Mouse (Mus musculus) ES-E14 (cell line): Measurements from ENCODE around the gene Hdac11. TPM values are rescaled to one million over a fixed set of nuclear protein-coding genes. Genes with fewer than 3 reads are reported as not detected.

Experiments used
- DNase-seq: peaks from one replicate; pipeline ENCODE4 v3.0.0-alpha.2; 2013; ENCODE audit warnings: low read depth, low spot score
- H3K27ac ChIP-seq: 2 replicates; pipeline ENCODE4 v1.5.1; 2012; ENCODE audit warnings: low read depth, mild to moderate bottlenecking, low read length, moderate library complexity, mixed read lengths; ENCODE audit not compliant: poor library complexity, insufficient read depth, severe bottlenecking
- H3K36me3 ChIP-seq: 2 replicates; pipeline ENCODE4 v1.6.1; 2012; ENCODE audit warnings: mild to moderate bottlenecking, low read length, moderate library complexity, mixed read lengths; ENCODE audit not compliant: control insufficient read depth, poor library complexity, insufficient read depth, severe bottlenecking
- H3K4me1 ChIP-seq, 2 experiments: fragments of 150-350 bp in 1 of 2; sonication (generic) in 1 of 2; 2 replicates each; pipeline ENCODE4 v1.6.1; 2012; ENCODE audit warnings: low read length in 2 of 2, mild to moderate bottlenecking in 1 of 2, mixed read lengths in 1 of 2; ENCODE audit not compliant: control insufficient read depth in 2 of 2, insufficient read depth in 2 of 2, poor library complexity in 1 of 2
- H3K4me3 ChIP-seq, 2 experiments: fragments of 150-350 bp in 1 of 2; sonication (generic) in 1 of 2; 2 replicates each; pipeline ENCODE4 v1.5.1; 2012; ENCODE audit warnings: low read length in 2 of 2, low read depth in 1 of 2, mild to moderate bottlenecking in 1 of 2, mixed read lengths in 1 of 2; ENCODE audit not compliant: insufficient read depth in 1 of 2, poor library complexity in 1 of 2, severe bottlenecking in 1 of 2
- H3K9ac ChIP-seq: 2 replicates; pipeline ENCODE4 v1.6.1; 2012; ENCODE audit warnings: low read depth, mild to moderate bottlenecking, low read length, mixed read lengths; ENCODE audit not compliant: poor library complexity, insufficient read depth, severe bottlenecking
- H3K9me3 ChIP-seq: fragments of 150-350 bp; sonication (generic); 2 replicates; pipeline ENCODE4 v1.6.1; 2012; ENCODE audit warnings: low read depth, mild to moderate bottlenecking, low read length; ENCODE audit not compliant: control insufficient read depth, insufficient read depth
- CHD2 ChIP-seq: IDR thresholded peaks from 2 replicates; pipeline ENCODE4 v1.6.1; 2014; ENCODE audit warnings: mild to moderate bottlenecking, low read depth, low read length, inconsistent platforms
- HCFC1 ChIP-seq: IDR thresholded peaks from 2 replicates; pipeline ENCODE4 v1.6.1; 2012; ENCODE audit warnings: low read length, inconsistent platforms, borderline replicate concordance; ENCODE audit not compliant: insufficient read depth
- MAFK ChIP-seq: IDR thresholded peaks from 2 replicates; pipeline ENCODE4 v1.6.1; 2014; ENCODE audit warnings: mild to moderate bottlenecking, low read depth, low read length, inconsistent platforms; ENCODE audit not compliant: insufficient read depth
- ZC3H11A ChIP-seq: IDR thresholded peaks from 2 replicates; pipeline ENCODE4 v1.6.1; 2012; ENCODE audit warnings: low read depth, mild to moderate bottlenecking, inconsistent platforms, low read length, borderline replicate concordance
- ZNF384 ChIP-seq: IDR thresholded peaks from 2 replicates; pipeline ENCODE4 v1.6.1; 2012; ENCODE audit warnings: low read depth, low read length, inconsistent platforms
- in situ Hi-C, 2 experiments: fragments of 600-800 bp; cut with MboI; formaldehyde crosslinking; loops; one replicate each; pipeline ENCODE4 v1.15.1; 2025; ENCODE audit warnings: low sequenced_read_pairs in 2 of 2, inconsistent platforms in 1 of 2; ENCODE audit not compliant: unreplicated experiment in 2 of 2
- total RNA-seq: library from RNA; depleted of rRNA; stranded (reverse); fragments of 300-350 nt; gene quantifications from 2 replicates; pipeline ENCODE4 v1.2.3, GENCODE M21; 2012

Gene Hdac11
- total RNA-seq, 1 experiment, result 2.6 TPM

GRCm38 (mm10) chr6:91185502-91185901 lies 29.0 kb downstream of the Hdac11 start:
- in situ Hi-C loops, result no loop called here
- Histone ChIP-seq H3K9ac (no peak overlapping the region), H3K27ac (no peak overlapping the region), H3K4me3 (no peak overlapping the region), H3K4me1 (no peaks in the 10 kb centered on the region), H3K9me3 (no peaks in the 10 kb centered on the region), H3K36me3 (no peaks in the 10 kb centered on the region)
- TF ChIP-seq HCFC1, result no peak
- TF ChIP-seq CHD2, result no peak
- no peak for TF ChIP-seq ZNF384
- TF ChIP-seq ZC3H11A, result no peak
- TF ChIP-seq MAFK, result no peak
- DNase-seq, result no peak

- in situ Hi-C loops, result no loop called here
- TF ChIP-seq ZNF384 (no peak), HCFC1 (no peak), ZC3H11A (no peak), CHD2 (no peak), MAFK (no peak)
These were observed 29.9 kb downstream of the Hdac11 start for GRCm38 (mm10) chr6:91186161-91186931.

GRCm38 (mm10) chr6:91186934-91187333 lies 30.5 kb downstream of the Hdac11 start:
- no peak for DNase-seq
- Histone ChIP-seq H3K36me3 (no peaks in the 10 kb centered on the region), H3K4me3 (no peak overlapping the region), H3K27ac (no peak overlapping the region), H3K9ac (no peak overlapping the region), H3K9me3 (no peaks in the 10 kb centered on the region), H3K4me1 (no peaks in the 10 kb centered on the region)
- no peak for TF ChIP-seq ZC3H11A
- no peak for TF ChIP-seq MAFK
- no peak for TF ChIP-seq CHD2
- no peak for TF ChIP-seq ZNF384
- no peak for TF ChIP-seq HCFC1
- in situ Hi-C loops, result no loop called here

More at GRCm38 (mm10) chr6:91186161-91186931, 29.9 kb downstream of the Hdac11 start:
- no peaks in the 10 kb centered on the region for H3K4me1 ChIP-seq
- no peak for DNase-seq
- no peak overlapping the region for H3K9ac ChIP-seq
- no peaks in the 10 kb centered on the region for H3K9me3 ChIP-seq
- no peaks in the 10 kb centered on the region for H3K36me3 ChIP-seq
- no peak overlapping the region for H3K4me3 ChIP-seq
- H3K27ac ChIP-seq, result no peak overlapping the region

GRCm38 (mm10) chr6:91187871-91188270 lies 31.4 kb downstream of the Hdac11 start:
- Histone ChIP-seq H3K27ac (no peak overlapping the region), H3K9ac (no peak overlapping the region), H3K4me1 (no peaks in the 10 kb centered on the region)

GRCm38 (mm10) chr6:91189971-91190370 lies 33.5 kb downstream of the Hdac11 start:
- no peak for DNase-seq
- TF ChIP-seq MAFK (no peak), ZC3H11A (no peak), HCFC1 (no peak)
- in situ Hi-C loops, result no loop called here
- no peaks in the 10 kb centered on the region for H3K4me1 ChIP-seq
- no peaks in the 10 kb centered on the region for H3K9me3 ChIP-seq
- H3K27ac ChIP-seq, result no peak overlapping the region
- no peaks in the 10 kb centered on the region for H3K36me3 ChIP-seq
- H3K9ac ChIP-seq, result no peak overlapping the region
- H3K4me3 ChIP-seq, result no peak overlapping the region

More at GRCm38 (mm10) chr6:91187871-91188270, 31.4 kb downstream of the Hdac11 start:
- TF ChIP-seq MAFK, result no peak
- in situ Hi-C loops, result no loop called here
- Histone ChIP-seq H3K4me3 (no peak overlapping the region), H3K9me3 (no peaks in the 10 kb centered on the region), H3K36me3 (no peaks in the 10 kb centered on the region)
- DNase-seq, result no peak
